ENCODE assay signal across 10 mouse cellular contexts in the genomic region with DNA sequence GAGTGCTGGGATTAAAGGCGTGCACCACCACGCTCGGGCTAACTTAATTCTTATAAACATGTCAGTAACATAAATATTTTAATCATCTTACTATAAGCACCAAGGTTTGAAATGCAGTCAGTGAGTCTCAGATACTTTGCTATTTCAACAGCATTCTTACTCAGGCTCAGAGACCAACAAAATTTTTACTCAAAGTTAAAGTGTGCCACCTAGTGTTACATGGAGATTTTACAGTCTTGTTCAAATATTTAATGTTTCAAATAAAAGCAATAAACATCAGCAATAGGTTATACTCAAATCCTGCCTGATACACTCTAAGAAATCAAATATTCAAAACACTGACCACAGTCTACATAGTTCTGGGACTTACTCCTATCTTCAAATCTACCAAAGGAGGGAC. TPM values are rescaled to one million over a fixed set of nuclear protein-coding genes. Genes with fewer than 3 reads are reported as not detected.
DNase-seq lines count a peak whose midpoint lies in the region; ATAC-seq lines count a peak whose summit lies in the region.
"Had no signal": no experiment of that assay in that cellular context is flagged by ENCODE, and none has a peak within 500 bp of the region (broad histone marks: within the 10 kb centered on the region; RNA-seq: fewer than 3 reads in every experiment).

No protein-coding gene starts in this region.

- ATAC-seq in CD4-positive, CD25-positive, alpha-beta regulatory T cell, adult 4 months = no peak

- peak; percentile 56 for DNase-seq in CD4-positive, CD25-positive, alpha-beta regulatory T cell, adult 2 months (ENCODE audit: low read depth, low spot score)
- DNase-seq in kidney, postnatal 14 days = peak; percentile 3
- DNase-seq in kidney, adult 11 months = no peak
- DNase-seq in CD4-positive helper T cell, adult 2 months (ENCODE audit: low read depth, low spot score) = peak; percentile 35
- DNase-seq in embryo, embryonic 11.5 days (ENCODE audit: low read depth, low spot score) = peak; percentile 30
- DNase-seq in right cerebral cortex, adult 18-20 months = no peak
- DNase-seq in cerebellum, adult 8-10 months = no peak
- DNase-seq: B cell, adult 2 months; layer of hippocampus, adult 9-11 months had no signal

RNA-seq across cellular contexts. Expression of a gene that starts 19.3 kb away (rescaled TPM):
- polyA plus RNA-seq in CD4-positive, CD25-positive, alpha-beta regulatory T cell, adult 4 months (2017; shearing (Covaris generic)) = 10 to 100 TPM; 22.3 to 25.7 TPM

Comparison
In these comparisons a context has a peak if more than half of its experiments do, and no peak if none do; other contexts are left out.
1. DNase-seq: peak in CD4-positive, CD25-positive, alpha-beta regulatory T cell, adult 2 months (single experiment), kidney, postnatal 14 days (single experiment), CD4-positive helper T cell, adult 2 months (single experiment) and embryo, embryonic 11.5 days (single experiment); none in kidney, adult 11 months (single experiment), right cerebral cortex, adult 18-20 months (single experiment) and cerebellum, adult 8-10 months (single experiment).